Mouse (Mus musculus) gastrocnemius, postnatal 10 days (tissue): Measurements from ENCODE around the gene Ptpn6. TPM values are rescaled to one million over a fixed set of nuclear protein-coding genes. Genes with fewer than 3 reads are reported as not detected.

ENCODE experiments used
- DNase-seq: peaks from one replicate; pipeline ENCODE4 v3.0.0; 2021; ENCODE audit warnings: mixed read lengths
- total RNA-seq, 2 experiments: library from RNA; stranded (reverse); gene quantifications; 2 replicates each; pipeline ENCODE4 v1.2.3; 2021

Gene Ptpn6
- total RNA-seq, 2 experiments from 2014 or later, result 1.8 to 3.8 TPM

GRCm38 (mm10) chr6:124755831-124756595 lies 17.5 kb upstream of the Ptpn6 start, which contains the start of the genes Gm45234 and Atn1:
Gene Gm45234 (minus strand): TSS chr6:124756021.
Gene Atn1 (minus strand): TSS chr6:124756524.
- DNase-seq, result peak; percentile 71

GRCm38 (mm10) chr6:124755306-124755705 lies 16.8 kb upstream of the Ptpn6 start:
- no peak for DNase-seq

GRCm38 (mm10) chr6:124753861-124754260 lies 15.3 kb upstream of the Ptpn6 start:
- DNase-seq, result no peak

- no peak for DNase-seq
Observed at GRCm38 (mm10) chr6:124750405-124750804, 11.9 kb upstream of the Ptpn6 start.

- no peak for DNase-seq
Observed at GRCm38 (mm10) chr6:124746654-124747632, 8.4 kb upstream of the Ptpn6 start.

- no peak for DNase-seq
Observed at GRCm38 (mm10) chr6:124746296-124746605, 7.7 kb upstream of the Ptpn6 start.

GRCm38 (mm10) chr6:124745490-124746295 lies 7.2 kb upstream of the Ptpn6 start:
- DNase-seq, result peak; percentile 94

GRCm38 (mm10) chr6:124744755-124745321 lies 6.3 kb upstream of the Ptpn6 start:
- DNase-seq, result no peak

- DNase-seq, result no peak
Observed at GRCm38 (mm10) chr6:124743647-124744046, 5.1 kb upstream of the Ptpn6 start.

- DNase-seq, result no peak
Observed at GRCm38 (mm10) chr6:124742839-124743514, 4.5 kb upstream of the Ptpn6 start.

GRCm38 (mm10) chr6:124741842-124742241 lies 3.3 kb upstream of the Ptpn6 start:
- no peak for DNase-seq

- DNase-seq, result peak; percentile 81
Observed at GRCm38 (mm10) chr6:124740888-124741761, 2.6 kb upstream of the Ptpn6 start, which contains the start of gene Grcc10. Gene Grcc10 (minus strand): TSS chr6:124741374.

GRCm38 (mm10) chr6:124740211-124740887 lies 1.8 kb upstream of the Ptpn6 start:
- DNase-seq, result no peak

GRCm38 (mm10) chr6:124739231-124739796 lies 800 bp upstream of the Ptpn6 start:
- DNase-seq, result no peak

GRCm38 (mm10) chr6:124737040-124737439 lies 1.5 kb downstream of the Ptpn6 start:
- DNase-seq, result no peak

- DNase-seq, result no peak
Observed at GRCm38 (mm10) chr6:124734417-124734816, 4.1 kb downstream of the Ptpn6 start.

- DNase-seq, result no peak
Observed at GRCm38 (mm10) chr6:124732476-124733370, 5.8 kb downstream of the Ptpn6 start.

GRCm38 (mm10) chr6:124731038-124731437 lies 7.5 kb downstream of the Ptpn6 start:
- DNase-seq, result no peak
